Mouse (Mus musculus): ENCODE measurements around the gene Cdkn1a.
"Not testable (repeated sequence)": the region's sequence is repeated elsewhere in the genome, so short reads cannot be mapped to it uniquely, and the experiment has no call there.

The Cdkn1a gene

DNA sequence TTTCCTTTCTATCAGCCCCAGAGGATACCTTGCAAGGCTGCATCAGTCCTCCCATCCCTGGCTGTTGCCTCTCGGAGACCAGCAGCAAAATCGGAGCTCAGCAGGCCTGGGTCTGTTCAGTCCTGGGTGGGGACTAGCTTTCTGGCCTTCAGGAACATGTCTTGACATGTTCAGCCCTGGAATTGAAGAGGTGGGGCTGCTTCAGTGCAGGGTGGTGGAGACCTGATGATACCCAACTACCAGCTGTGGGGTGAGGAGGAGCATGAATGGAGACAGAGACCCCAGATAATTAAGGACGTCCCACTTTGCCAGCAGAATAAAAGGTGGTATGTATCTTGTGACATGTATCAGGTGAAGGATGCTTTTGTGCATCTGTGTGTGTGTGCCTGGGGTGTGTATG lies at the start of gene Cdkn1a:
TSS of gene Cdkn1a (plus strand) at position 201 of the 400 bp plus-strand sequence.
- no peak for DNase-seq (ENCODE audit: extremely low spot score, low spot score)

DNA sequence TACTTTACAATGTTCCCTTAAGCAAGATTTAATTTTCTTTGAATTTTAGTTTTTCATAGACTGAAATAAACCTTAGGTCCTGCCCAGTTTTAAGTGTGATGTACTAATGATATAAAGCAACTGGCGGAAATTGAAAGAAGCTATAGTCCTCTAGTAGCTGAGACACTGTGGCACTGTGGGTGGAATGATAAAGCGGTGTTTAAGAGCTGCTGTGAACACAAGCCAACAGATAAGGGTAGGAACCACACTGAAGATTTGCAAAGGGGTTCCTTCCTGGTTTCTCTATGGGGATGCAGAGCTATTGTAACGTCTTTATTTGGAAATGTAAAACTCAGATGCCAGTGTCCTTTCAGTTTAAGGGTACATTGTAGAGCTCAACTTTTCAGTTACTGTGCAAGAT lies 49.1 kb upstream of the Cdkn1a start:
- not testable (repeated sequence) for DNase-seq (ENCODE audit: extremely low spot score, low spot score)

GRCm38 (mm10) chr17:29042569-29042968 lies 48.2 kb upstream of the Cdkn1a start:
- DNase-seq (ENCODE audit: extremely low spot score, low spot score) = no peak

DNA sequence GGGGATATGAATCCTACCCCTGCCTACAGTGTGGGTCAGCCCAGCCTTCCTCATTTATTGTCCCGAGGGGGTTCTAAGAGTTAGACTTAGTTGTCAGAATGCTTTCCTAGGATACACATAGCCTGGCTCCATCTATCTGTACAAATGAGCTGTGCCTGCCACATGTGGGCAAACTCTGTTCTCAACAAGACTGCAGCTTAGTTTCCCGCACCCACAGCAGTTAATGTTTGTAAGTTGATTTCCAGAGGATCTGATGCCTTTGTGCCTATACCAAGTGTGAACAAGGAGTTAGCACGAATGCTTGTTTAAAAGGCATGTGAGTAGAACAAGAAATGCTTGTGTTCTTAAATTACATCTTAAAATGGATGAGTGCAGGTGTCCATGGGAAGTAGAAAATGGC lies 47.2 kb upstream of the Cdkn1a start:
- no peak for DNase-seq (ENCODE audit: extremely low spot score, low spot score)

- DNase-seq (ENCODE audit: extremely low spot score, low spot score) = no peak
Observed at GRCm38 (mm10) chr17:29044146-29044924, 46.4 kb upstream of the Cdkn1a start.

DNA sequence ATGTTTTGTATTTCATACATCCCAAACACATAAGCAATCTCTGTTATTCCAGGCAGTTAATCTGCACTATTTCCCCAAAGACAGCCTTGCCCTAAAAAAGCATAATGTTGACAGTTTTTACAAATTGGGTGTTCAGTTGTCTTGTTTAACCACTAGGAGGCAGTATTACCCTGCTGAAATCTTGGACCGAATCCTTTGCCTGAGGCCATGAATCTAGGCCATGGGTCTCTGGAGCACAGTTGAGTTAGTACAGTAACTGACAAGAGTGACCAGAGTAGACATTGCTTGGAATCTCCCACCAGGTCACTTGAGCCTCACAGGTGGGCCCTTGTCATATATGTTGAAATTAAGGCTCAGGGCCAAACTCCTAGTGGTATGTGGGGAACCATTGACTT lies 45.9 kb upstream of the Cdkn1a start:
- DNase-seq (ENCODE audit: extremely low spot score, low spot score) = no peak

GRCm38 (mm10) chr17:29045741-29046530 lies 44.8 kb upstream of the Cdkn1a start:
- no peak for DNase-seq (ENCODE audit: extremely low spot score, low spot score)

GRCm38 (mm10) chr17:29046863-29047262 lies 43.9 kb upstream of the Cdkn1a start:
- no peak for DNase-seq (ENCODE audit: extremely low spot score, low spot score)

DNA sequence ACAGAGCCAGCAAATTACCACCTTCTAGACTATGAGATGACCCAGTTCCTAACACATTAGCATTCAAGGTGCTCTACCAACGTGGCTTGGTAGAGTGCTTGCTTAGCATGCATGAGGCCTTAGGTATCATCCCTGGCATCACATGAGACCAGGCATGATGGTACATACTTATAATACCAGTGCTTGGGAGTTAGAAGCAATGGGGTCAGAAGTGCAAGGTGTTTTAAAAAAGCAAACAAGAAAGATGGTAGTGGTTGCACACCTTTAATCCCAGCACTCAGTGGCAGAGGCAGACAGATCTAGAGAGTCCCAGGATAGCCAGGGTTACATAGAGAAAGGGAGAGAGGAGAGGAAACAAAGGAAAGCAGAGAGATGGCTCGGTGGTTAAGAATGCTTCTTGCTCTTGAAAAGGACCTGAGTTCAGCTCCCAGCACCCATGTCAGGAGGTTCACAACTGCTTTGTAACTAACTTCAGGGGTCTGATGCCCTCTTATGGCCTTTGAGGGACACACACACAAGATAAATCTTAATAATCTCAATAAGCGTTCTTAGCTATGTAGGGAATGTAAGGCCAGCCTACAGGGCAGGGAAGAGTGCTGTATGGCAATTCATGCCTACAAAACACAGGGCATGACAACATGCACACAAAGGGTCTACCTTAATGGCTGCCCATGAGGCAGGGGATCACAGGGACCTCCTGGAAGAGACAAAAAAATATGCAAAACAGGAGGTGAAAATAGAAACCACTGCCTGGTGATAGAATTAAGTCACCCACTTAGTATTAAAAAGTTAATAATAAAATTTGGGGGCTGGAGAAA lies 42.9 kb upstream of the Cdkn1a start:
- DNase-seq (ENCODE audit: extremely low spot score, low spot score) = no peak

DNA sequence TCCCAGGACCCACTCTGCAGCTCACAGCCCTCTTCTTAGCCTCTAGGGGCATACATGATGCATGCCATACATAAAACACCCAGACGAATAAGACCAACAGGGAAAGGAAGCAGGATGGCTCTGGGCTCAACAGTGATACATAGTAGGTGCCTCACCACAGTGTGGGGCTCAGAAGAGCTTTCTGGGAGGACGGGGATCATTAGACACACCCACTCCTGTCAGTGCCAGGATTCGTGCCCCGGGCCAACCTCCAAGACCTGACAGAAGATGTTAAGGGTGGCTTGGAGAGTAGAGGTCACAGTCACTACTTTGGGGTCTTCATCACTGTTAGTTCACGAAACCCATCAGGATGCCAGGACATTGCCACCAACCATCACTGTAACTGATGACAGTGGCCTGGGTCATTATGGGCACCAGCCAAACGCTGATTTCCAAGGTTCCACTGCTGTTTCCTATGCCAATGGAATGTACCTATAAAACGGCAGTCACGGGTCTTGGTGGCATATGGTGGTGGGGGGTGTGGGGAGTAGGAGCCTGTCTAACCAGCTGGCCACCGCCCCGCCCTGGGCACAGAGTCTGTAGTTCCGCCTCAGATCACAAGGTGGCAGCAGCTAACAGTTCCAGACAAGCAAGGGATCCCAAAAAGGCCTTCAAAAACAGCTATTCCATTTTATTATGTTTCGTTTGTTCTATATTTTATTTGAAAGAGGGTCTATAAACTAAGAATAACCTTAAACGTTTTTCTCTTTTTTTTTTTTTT lies 41.8 kb upstream of the Cdkn1a start:
- DNase-seq (ENCODE audit: extremely low spot score, low spot score) = peak; percentile 86

DNA sequence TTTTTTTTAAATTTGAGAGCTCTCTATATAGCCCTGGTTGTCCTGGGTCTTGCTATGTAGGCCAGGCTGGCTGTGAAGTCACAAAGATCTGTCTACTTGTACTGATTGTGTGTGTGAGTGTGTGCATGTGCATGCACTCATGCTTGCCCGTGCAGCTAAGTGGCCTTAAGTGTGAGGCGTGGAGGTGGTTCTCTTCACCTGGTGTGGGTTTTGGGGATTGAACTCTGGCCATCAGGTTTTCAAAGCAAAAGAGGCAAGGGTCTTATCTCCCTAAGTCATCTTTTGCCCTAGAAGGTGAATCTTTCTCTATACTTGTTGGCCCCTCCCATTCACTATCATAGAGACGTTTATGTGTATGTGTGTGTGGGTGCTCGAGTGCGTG lies 41.3 kb upstream of the Cdkn1a start:
- no peak for DNase-seq (ENCODE audit: extremely low spot score, low spot score)

- DNase-seq (ENCODE audit: extremely low spot score, low spot score) = no peak
Observed at GRCm38 (mm10) chr17:29049923-29050322, 40.9 kb upstream of the Cdkn1a start.

DNA sequence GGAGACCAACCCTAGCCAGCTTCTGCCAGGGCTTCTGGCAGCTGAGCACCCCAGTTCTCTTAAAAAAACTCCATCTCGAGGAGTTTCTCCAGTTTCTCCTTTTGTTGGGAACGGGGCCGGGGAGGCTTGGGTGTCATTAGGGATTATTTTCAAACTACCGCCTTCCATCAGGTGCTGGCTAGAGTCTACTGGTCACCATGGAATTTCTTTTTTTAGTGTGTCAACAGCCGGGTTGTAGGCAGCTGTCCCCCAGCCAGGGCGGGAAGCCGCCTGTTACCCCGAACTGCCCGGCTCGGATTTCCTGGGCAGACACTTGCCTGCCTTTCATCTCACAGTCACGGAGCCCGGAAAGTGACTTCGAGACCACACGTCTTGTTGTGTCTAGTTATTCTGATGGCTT lies 40.0 kb upstream of the Cdkn1a start:
- no peak for DNase-seq (ENCODE audit: extremely low spot score, low spot score)

DNA sequence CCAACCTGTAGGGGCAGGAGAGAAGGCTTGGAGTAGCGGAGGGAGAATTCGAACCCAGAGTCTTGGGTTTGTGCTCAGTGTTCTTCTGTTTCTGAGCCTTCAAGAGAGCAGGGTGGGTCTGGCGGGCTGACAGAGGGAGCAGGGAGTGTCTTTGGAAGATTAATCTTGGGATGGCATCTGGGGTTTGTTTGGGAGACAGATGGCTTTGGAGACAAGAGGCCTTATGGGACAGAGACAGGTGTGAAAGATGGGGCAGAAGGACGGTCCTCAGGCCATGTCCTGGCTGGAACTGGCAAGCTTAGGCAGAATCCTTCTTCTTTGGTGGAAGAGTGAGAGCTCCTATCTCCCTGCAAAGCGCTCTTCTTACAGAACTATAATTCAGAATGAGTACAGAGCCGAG lies 37.7 kb upstream of the Cdkn1a start:
- DNase-seq (ENCODE audit: extremely low spot score, low spot score) = no peak

GRCm38 (mm10) chr17:29053841-29054240 lies 36.9 kb upstream of the Cdkn1a start:
- DNase-seq (ENCODE audit: extremely low spot score, low spot score) = no peak

DNA sequence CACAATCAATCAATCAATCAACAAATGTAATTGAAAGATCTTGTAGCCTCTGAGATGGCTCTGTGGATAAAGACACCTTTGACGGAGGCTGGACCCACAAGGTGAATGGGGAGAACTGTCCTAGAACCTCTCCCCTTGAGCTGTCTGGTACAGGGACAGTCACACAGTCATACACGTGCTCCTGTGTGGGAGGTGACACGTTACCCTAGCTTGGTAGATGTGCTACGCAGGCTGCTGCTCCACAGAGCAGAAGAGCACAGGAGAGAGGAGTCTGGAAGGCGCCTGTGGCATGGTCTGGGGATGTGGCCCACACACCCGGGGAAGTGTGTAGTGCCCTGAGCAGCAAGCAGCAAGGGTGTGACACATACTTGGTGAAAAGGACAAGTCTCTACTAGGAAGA lies 36.3 kb upstream of the Cdkn1a start:
- no peak for DNase-seq (ENCODE audit: extremely low spot score, low spot score)

- DNase-seq (ENCODE audit: extremely low spot score, low spot score) = no peak
Observed at GRCm38 (mm10) chr17:29055586-29055985, 35.2 kb upstream of the Cdkn1a start.

DNA sequence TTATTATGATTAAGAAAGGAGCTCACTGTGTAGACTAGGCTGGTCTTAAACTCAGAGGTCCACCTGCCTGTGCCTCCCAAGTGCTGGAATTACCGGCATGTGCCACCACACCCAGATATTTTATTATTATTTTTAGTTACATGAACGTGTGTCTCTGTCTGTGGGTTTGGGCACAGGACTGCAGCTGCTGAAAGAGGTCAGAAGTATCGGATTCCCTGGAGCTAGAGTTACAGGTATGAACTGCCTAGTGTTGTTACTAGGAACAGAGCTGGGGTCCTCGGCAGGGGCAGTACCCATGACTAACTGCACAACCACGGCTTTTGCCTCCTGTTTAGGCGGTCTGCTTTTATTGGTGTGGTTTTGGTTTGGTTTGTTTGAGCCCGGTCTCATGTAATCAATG lies 34.6 kb upstream of the Cdkn1a start:
- no peak for DNase-seq (ENCODE audit: extremely low spot score, low spot score)

DNA sequence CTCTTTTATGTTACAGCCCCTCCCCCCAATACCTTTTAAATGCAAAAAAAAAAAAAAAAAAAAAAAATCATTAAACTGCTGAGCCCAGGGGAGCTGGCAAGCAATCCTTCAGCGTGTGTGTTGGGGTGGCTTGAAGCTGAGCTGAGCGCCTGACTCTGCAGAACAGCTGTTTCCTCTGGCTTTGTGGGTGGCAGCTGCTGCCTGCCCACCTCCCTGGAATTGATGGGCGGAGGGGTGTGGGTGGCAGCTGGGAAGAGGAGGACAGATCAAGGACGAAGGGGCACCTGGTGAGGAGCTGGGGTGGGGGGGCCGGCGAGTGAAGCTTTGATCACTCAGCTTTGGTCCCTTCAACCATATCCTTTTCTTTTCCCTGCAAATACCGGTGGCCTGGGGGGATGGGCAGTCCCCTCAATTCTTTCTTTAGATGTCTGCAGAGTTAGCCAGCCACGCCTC lies 34.1 kb upstream of the Cdkn1a start:
- peak; percentile 40 for DNase-seq (ENCODE audit: extremely low spot score, low spot score)

- DNase-seq (ENCODE audit: extremely low spot score, low spot score) = no peak
Observed at GRCm38 (mm10) chr17:29057361-29057890, 33.4 kb upstream of the Cdkn1a start.

- no peak for DNase-seq (ENCODE audit: extremely low spot score, low spot score)
Observed at GRCm38 (mm10) chr17:29057961-29058360, 32.8 kb upstream of the Cdkn1a start.
